Mouse (Mus musculus) CH12.LX (cell line): ENCODE measurements around the gene Mylk3. TPM values are rescaled to one million over a fixed set of nuclear protein-coding genes. Genes with fewer than 3 reads are reported as not detected.

Source experiments
- DNase-seq: peaks from one replicate; pipeline ENCODE4 v3.0.0-alpha.2; 2013; ENCODE audit errors: extremely low read depth
- H3K27ac ChIP-seq: 2 replicates; pipeline ENCODE4 v1.5.1; 2012; ENCODE audit warnings: low read depth, mild to moderate bottlenecking, control low read depth, moderate library complexity; ENCODE audit not compliant: insufficient read depth
- H3K27me3 ChIP-seq: replicated peaks from 2 replicates; pipeline ENCODE3; 2012; ENCODE audit warnings: inconsistent platforms
- H3K36me3 ChIP-seq, 2 experiments: replicated peaks in 1 of 2; 2 replicates each; pipeline versions ENCODE3 to v1.6.1; 2012; ENCODE audit warnings: inconsistent platforms in 1 of 2, low read length in 1 of 2, mild to moderate bottlenecking in 1 of 2, mixed read lengths in 1 of 2, moderate library complexity in 1 of 2; ENCODE audit not compliant: control insufficient read depth in 1 of 2, insufficient read depth in 1 of 2
- H3K4me1 ChIP-seq, 2 experiments: 2 replicates each; pipeline ENCODE4 v1.6.1; 2012; ENCODE audit warnings: inconsistent platforms in 1 of 2, moderate library complexity in 1 of 2; ENCODE audit not compliant: insufficient read depth in 2 of 2, control insufficient read depth in 1 of 2
- H3K4me2 ChIP-seq: 2 replicates; pipeline ENCODE4 v1.6.1; 2012; ENCODE audit warnings: low read depth, mild to moderate bottlenecking, control low read depth; ENCODE audit not compliant: poor library complexity, insufficient read depth, severe bottlenecking
- H3K4me3 ChIP-seq, 3 experiments: fragments of 150-350 bp in 1 of 3; sonication (generic) in 1 of 3; replicated peaks in 1 of 3; 2 replicates each; pipeline versions ENCODE3 to v1.5.1; 2011 to 2012; ENCODE audit warnings: low read depth in 2 of 3, low read length in 2 of 3, mild to moderate bottlenecking in 2 of 3, moderate library complexity in 2 of 3, control low read depth in 1 of 3, improper control_type of control experiment in 1 of 3, inconsistent platforms in 1 of 3, mixed read lengths in 1 of 3; ENCODE audit not compliant: poor library complexity in 1 of 3
- H3K79me2 ChIP-seq: replicated peaks from 2 replicates; pipeline ENCODE4 v1.6.1; 2012; ENCODE audit warnings: mild to moderate bottlenecking, moderate library complexity; ENCODE audit not compliant: control insufficient read depth, poor library complexity, insufficient read depth, severe bottlenecking; ENCODE audit errors: extremely low read depth
- H3K9ac ChIP-seq: 2 replicates; pipeline ENCODE4 v1.6.1; 2012; ENCODE audit warnings: low read depth, mild to moderate bottlenecking, control low read depth, moderate library complexity; ENCODE audit not compliant: insufficient read depth
- H3K9me3 ChIP-seq: replicated peaks from 2 replicates; pipeline ENCODE3; 2012; ENCODE audit warnings: low read length, inconsistent platforms, mixed read lengths
- BHLHE40 ChIP-seq: IDR thresholded peaks from 2 replicates; pipeline ENCODE4 v1.6.1; 2011; ENCODE audit warnings: mild to moderate bottlenecking, low read depth, low read length, improper control_type of control experiment
- CHD2 ChIP-seq: IDR thresholded peaks from 2 replicates; pipeline ENCODE4 v1.6.1; 2011; ENCODE audit warnings: low read length, improper control_type of control experiment
- CTCF ChIP-seq, 2 experiments: IDR thresholded peaks in 1 of 2; conservative IDR thresholded peaks in 1 of 2; 2 replicates each; pipeline ENCODE4 v1.5.1; 2011 to 2012; ENCODE audit warnings: low read depth in 2 of 2, low read length in 2 of 2, improper control_type of control experiment in 1 of 2, inconsistent platforms in 1 of 2, mild to moderate bottlenecking in 1 of 2, moderate library complexity in 1 of 2
- E2F4 ChIP-seq: IDR thresholded peaks from 2 replicates; pipeline ENCODE4 v1.6.1; 2011; ENCODE audit warnings: low read depth, low read length, improper control_type of control experiment; ENCODE audit not compliant: insufficient replicate concordance
- ELF1 ChIP-seq: IDR thresholded peaks from 2 replicates; pipeline ENCODE4 v1.6.1; 2014; ENCODE audit warnings: low read depth, mild to moderate bottlenecking, inconsistent platforms, low read length, improper control_type of control experiment
- EP300 ChIP-seq: IDR thresholded peaks from 2 replicates; pipeline ENCODE4 v1.6.1; 2011; ENCODE audit warnings: low read length, improper control_type of control experiment
- ETS1 ChIP-seq: conservative IDR thresholded peaks from 2 replicates; pipeline ENCODE4 v1.6.1; 2012; ENCODE audit warnings: low read depth, mild to moderate bottlenecking, inconsistent platforms, low read length, improper control_type of control experiment, moderate library complexity
- GABPA ChIP-seq: IDR thresholded peaks from 2 replicates; pipeline ENCODE4 v1.6.1; 2012; ENCODE audit warnings: low read depth, low read length, improper control_type of control experiment, inconsistent platforms; ENCODE audit not compliant: insufficient replicate concordance
- JUN ChIP-seq: IDR thresholded peaks from 2 replicates; pipeline ENCODE4 v1.6.1; 2011; ENCODE audit warnings: low read depth, mild to moderate bottlenecking, low read length, improper control_type of control experiment, moderate library complexity; ENCODE audit not compliant: insufficient read depth
- JUND ChIP-seq: conservative IDR thresholded peaks from 2 replicates; pipeline ENCODE4 v1.6.1; 2011; ENCODE audit warnings: low read depth, low read length, improper control_type of control experiment
- KAT2A ChIP-seq: IDR thresholded peaks from 2 replicates; pipeline ENCODE4 v1.6.1; 2012; ENCODE audit warnings: low read length, improper control_type of control experiment, inconsistent platforms; ENCODE audit not compliant: insufficient replicate concordance
- MAFK ChIP-seq: IDR thresholded peaks from 2 replicates; pipeline ENCODE4 v1.6.1; 2011; ENCODE audit warnings: low read length, improper control_type of control experiment; ENCODE audit not compliant: insufficient replicate concordance
- MAX ChIP-seq: IDR thresholded peaks from 2 replicates; pipeline ENCODE4 v1.6.1; 2011; ENCODE audit warnings: low read length, improper control_type of control experiment
- MAZ ChIP-seq: IDR thresholded peaks from 2 replicates; pipeline ENCODE4 v1.6.1; 2012; ENCODE audit warnings: low read depth, mild to moderate bottlenecking, inconsistent platforms, low read length, improper control_type of control experiment, moderate library complexity
- MEF2A ChIP-seq: IDR thresholded peaks from 2 replicates; pipeline ENCODE4 v1.6.1; 2014; ENCODE audit warnings: low read depth, mild to moderate bottlenecking, inconsistent platforms, low read length, improper control_type of control experiment, borderline replicate concordance
- MXI1 ChIP-seq: IDR thresholded peaks from 2 replicates; pipeline ENCODE4 v1.6.1; 2011; ENCODE audit warnings: mild to moderate bottlenecking, low read depth, low read length, improper control_type of control experiment
- NRF1 ChIP-seq: IDR thresholded peaks from 2 replicates; pipeline ENCODE4 v1.6.1; 2014; ENCODE audit warnings: low read depth, mild to moderate bottlenecking, inconsistent platforms, low read length, improper control_type of control experiment, moderate library complexity
- PAX5 ChIP-seq: IDR thresholded peaks from 2 replicates; pipeline ENCODE4 v1.6.1; 2012; ENCODE audit warnings: low read length, inconsistent platforms, mixed read lengths
- POLR2A ChIP-seq: IDR thresholded peaks from 2 replicates; pipeline ENCODE4 v1.6.1; 2011; ENCODE audit warnings: low read depth, mild to moderate bottlenecking, improper control_type of control experiment, low read length
- RAD21 ChIP-seq: IDR thresholded peaks from 2 replicates; pipeline ENCODE4 v1.6.1; 2011; ENCODE audit warnings: low read depth, mild to moderate bottlenecking, low read length, improper control_type of control experiment, moderate library complexity
- RCOR1 ChIP-seq: conservative IDR thresholded peaks from 2 replicates; pipeline ENCODE4 v1.6.1; 2012; ENCODE audit warnings: low read depth, mild to moderate bottlenecking, inconsistent platforms, low read length, improper control_type of control experiment
- SIN3A ChIP-seq: IDR thresholded peaks from 2 replicates; pipeline ENCODE4 v1.6.1; 2012; ENCODE audit warnings: low read length, improper control_type of control experiment, inconsistent platforms
- SMC3 ChIP-seq: IDR thresholded peaks from 2 replicates; pipeline ENCODE4 v1.6.1; 2011; ENCODE audit warnings: low read depth, low read length, improper control_type of control experiment
- TBP ChIP-seq: conservative IDR thresholded peaks from 2 replicates; pipeline ENCODE4 v1.6.1; 2011; ENCODE audit warnings: low read depth, low read length, improper control_type of control experiment
- TCF12 ChIP-seq: IDR thresholded peaks from 2 replicates; pipeline ENCODE4 v1.6.1; 2014; ENCODE audit warnings: low read depth, mild to moderate bottlenecking, inconsistent platforms, low read length, improper control_type of control experiment
- UBTF ChIP-seq: IDR thresholded peaks from 2 replicates; pipeline ENCODE4 v1.6.1; 2012; ENCODE audit warnings: low read depth, mild to moderate bottlenecking, inconsistent platforms, low read length, improper control_type of control experiment, moderate library complexity
- ZC3H11A ChIP-seq: IDR thresholded peaks from 2 replicates; pipeline ENCODE4 v1.6.1; 2012; ENCODE audit warnings: low read depth, mild to moderate bottlenecking, inconsistent platforms, low read length, improper control_type of control experiment
- ZMIZ1 ChIP-seq: IDR thresholded peaks from 2 replicates; pipeline ENCODE4 v1.6.1; 2012; ENCODE audit warnings: low read depth, mild to moderate bottlenecking, inconsistent platforms, low read length, improper control_type of control experiment
- ZNF384 ChIP-seq: IDR thresholded peaks from 2 replicates; pipeline ENCODE4 v1.6.1; 2012; ENCODE audit warnings: low read depth, low read length, improper control_type of control experiment, inconsistent platforms
- dilution Hi-C: fragments of 300-500 bp; cut with MboI; formaldehyde crosslinking; loops from 2 replicates; pipeline ENCODE4 v1.14.3; 2020; ENCODE audit warnings: low sequenced_read_pairs; ENCODE audit not compliant: extremely low pct_unique_long_range_greater_than_20kb, extremely low pct_ligation_motif_present
- in situ Hi-C: fragments of 300-500 bp; cut with MboI; formaldehyde crosslinking; loops from 3 replicates; pipeline ENCODE4 v1.14.3; 2019; ENCODE audit warnings: low sequenced_read_pairs, low pct_ligation_motif_present, low pct_unique_long_range_greater_than_20kb, mixed read lengths
- polyA plus RNA-seq: library from polyadenylated mRNA; unstranded; fragments of >175 nt; gene quantifications from 2 replicates; pipeline ENCODE4 v1.2.1, GENCODE M21; 2012; ENCODE audit warnings: low read depth; ENCODE audit not compliant: insufficient read length
- total RNA-seq, 2 experiments: library from RNA; depleted of rRNA; stranded (reverse); fragments of 300-350 nt in 1 of 2; fragments of >200 nt in 1 of 2; gene quantifications; 2 replicates each; pipeline ENCODE4 v1.2.3; 2012 to 2014

Gene Mylk3
- total and polyA plus RNA-seq, 3 experiments, result 0.07 to 0.08 TPM; not detected in 1

GRCm38 (mm10) chr8:85379142-85379781, 6.9 kb downstream of the Mylk3 start:
- Histone ChIP-seq H3K36me3 (no peaks in the 10 kb centered on the region), H3K27ac (no peak overlapping the region), H3K79me2 (no peaks in the 10 kb centered on the region), H3K9me3 (no peaks in the 10 kb centered on the region), H3K4me1 (peaks cover 4 to 19% of the 10 kb centered on the region in 2 experiments), H3K4me2 (no peak overlapping the region), H3K27me3 (no peaks in the 10 kb centered on the region), H3K4me3 (no peak overlapping the region), H3K9ac (no peak overlapping the region)
- TF ChIP-seq NRF1 (no peak), MAZ (no peak), EP300 (no peak), CHD2 (no peak), RAD21 (no peak), CTCF (conservative IDR thresholded peaks at IDR 0.05 in 1 of 2, IDR thresholded peaks at IDR 0.05 in 1 of 2; ENCODE audit: low read depth in 2 of 2, low read length in 2 of 2) (no peak), RCOR1 (no peak), JUND (no peak), MEF2A (no peak), PAX5 (no peak), JUN (no peak), MXI1 (no peak), MAX (no peak), ZNF384 (no peak), KAT2A (no peak), ZMIZ1 (no peak), SIN3A (no peak)
- dilution Hi-C loops (no loop called here), in situ Hi-C loops (no loop called here)
- no peak for DNase-seq

- H3K4me3 ChIP-seq, result no peak overlapping the region
- no peak overlapping the region for H3K9ac ChIP-seq
- H3K4me2 ChIP-seq, result peak overlapping the region; percentile 8; the same call in 1 of the 2 replicates
- no peak overlapping the region for H3K27ac ChIP-seq
- dilution Hi-C loops, result no loop called here
- H3K4me1 ChIP-seq, result peaks cover 4 to 24% of the 10 kb centered on the region in 2 experiments
- no peaks in the 10 kb centered on the region for H3K27me3 ChIP-seq
- in situ Hi-C loops, result no loop called here
- H3K9me3 ChIP-seq, result no peaks in the 10 kb centered on the region
- TF ChIP-seq CTCF (conservative IDR thresholded peaks at IDR 0.05 in 1 of 2, IDR thresholded peaks at IDR 0.05 in 1 of 2; ENCODE audit: low read depth in 2 of 2, low read length in 2 of 2) (no peak), SMC3 (no peak), SIN3A (no peak), GABPA (no peak), ZC3H11A (no peak), JUND (no peak), ELF1 (no peak), ZMIZ1 (no peak), POLR2A (no peak), UBTF (no peak), ETS1 (no peak), TBP (no peak), EP300 (no peak), BHLHE40 (no peak), MAFK (no peak), E2F4 (no peak), CHD2 (no peak), TCF12 (no peak), PAX5 (no peak)
- H3K36me3 ChIP-seq, result no peaks in the 10 kb centered on the region
- H3K79me2 ChIP-seq, result no peaks in the 10 kb centered on the region
- DNase-seq, result no peak
Observed at GRCm38 (mm10) chr8:85376516-85376915, 9.6 kb downstream of the Mylk3 start.
